Mouse (Mus musculus) WW6 (cell line): ENCODE data around the gene Dhodh.

ENCODE experiments used
- DNase-seq: peaks from one replicate; pipeline ENCODE4 v3.0.0-alpha.2; 2013; ENCODE audit warnings: low read depth, low spot score

The Dhodh gene

GRCm38 (mm10) chr8:109585652-109586051, 22.8 kb downstream of the Dhodh start:
- no peak for DNase-seq

DNA sequence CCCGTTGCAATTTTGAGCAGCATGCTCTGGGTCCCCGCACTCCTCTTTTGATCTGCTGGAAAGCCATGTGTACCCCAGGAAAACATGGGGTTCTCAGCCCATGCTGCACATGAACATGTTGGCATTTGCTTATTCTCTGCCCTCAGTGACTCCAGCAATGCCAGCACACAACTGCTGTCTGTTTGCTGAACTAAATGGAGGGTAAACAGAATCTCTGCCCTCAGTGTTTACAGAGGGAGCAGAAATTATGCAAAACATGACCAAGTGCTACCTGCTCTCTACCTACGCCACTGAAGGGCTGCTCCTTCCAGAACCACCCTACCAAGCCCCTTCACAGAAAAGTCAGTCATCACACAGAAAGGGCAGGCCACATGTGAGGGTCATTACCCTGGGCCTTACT, 23.6 kb downstream of the Dhodh start:
- no peak for DNase-seq

- no peak for DNase-seq
Observed at GRCm38 (mm10) chr8:109584293-109584692, 24.2 kb downstream of the Dhodh start.

DNA sequence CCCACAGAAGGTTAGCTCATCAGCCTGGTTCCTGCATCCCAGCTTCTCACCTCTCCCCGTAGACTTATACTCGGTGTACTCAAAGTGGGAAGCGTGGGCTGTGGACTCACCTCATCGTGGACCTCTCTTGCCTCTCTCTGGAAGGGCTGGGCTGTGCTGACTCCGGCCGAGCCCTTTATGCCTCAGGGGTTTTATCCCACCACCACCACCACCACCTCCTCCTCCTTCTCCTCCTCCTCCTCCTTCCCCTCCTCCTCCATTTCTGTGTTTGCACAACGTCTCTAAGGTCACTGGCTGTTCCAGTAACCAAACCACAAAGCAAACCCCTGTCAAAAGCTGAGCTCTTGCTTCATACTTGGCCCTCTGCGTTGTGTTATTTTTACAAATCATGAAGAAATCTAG, 29.6 kb downstream of the Dhodh start, which contains the start of gene Hp:
Hp (minus strand) TSS at position 273 of the 402 bp plus-strand sequence.
- no peak for DNase-seq

DNA sequence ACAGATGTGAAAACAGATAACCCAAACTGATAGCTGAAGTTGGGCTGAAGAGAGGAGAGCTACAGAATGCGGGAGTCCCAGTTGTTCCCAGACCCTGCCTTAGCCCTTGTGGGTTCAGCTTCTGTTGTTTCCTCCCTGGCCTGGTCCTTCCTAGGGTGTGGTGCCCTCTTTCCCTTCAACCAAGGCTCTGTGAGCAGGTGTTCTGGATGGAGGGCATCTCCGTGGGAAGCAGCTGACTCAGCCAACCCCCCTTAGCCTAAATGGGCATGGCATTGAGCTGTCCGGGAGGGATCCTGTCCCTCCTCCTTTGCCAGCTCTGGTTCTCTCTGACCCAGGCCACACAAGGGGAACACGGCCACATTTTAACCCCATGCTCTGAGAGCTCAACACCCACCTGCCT, 32.2 kb downstream of the Dhodh start:
- no peak for DNase-seq

- no peak for DNase-seq
Observed at GRCm38 (mm10) chr8:109571139-109571538, 37.3 kb downstream of the Dhodh start.

DNA sequence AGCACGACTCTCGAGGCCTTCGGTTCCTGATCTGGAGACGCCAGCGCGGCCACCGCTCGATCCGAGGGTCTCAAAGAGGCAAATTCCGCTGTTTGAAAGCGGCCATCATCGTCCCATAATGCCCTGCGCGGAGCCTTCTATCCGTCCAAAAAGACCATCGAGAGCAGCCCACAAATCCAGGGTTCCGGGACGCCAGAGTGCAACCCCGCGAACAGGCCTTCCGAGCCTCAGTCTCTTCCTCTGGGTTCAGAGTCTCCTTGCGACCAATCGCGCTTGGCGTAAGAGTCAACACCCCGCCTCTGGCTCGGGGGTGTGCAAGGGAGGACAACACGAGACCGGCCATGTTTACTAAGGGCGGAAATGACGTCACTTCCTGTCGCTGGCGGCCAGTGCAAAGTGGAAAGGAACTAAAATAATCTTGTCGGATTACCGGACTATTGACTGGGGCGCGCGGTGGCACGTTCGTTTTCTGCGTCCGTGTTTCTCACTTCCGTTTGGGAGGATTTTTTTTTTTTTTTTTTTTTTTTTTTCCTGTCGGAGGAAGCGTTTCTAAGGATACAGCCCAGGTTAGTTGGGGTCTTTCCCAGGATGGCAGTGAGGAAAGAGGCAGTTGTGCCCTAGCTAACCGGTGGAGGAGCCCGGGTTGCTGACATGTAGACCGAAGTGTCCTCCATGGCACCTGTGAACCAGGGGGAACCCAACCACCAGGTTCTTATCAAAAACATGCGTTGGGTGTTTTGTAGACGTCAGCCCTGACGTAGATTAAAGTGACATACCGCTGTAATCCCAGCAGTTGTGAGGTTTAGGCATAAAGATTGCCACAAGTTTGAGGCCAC, 42.8 kb downstream of the Dhodh start, which contains the start of the genes Dhx38 and Txnl4b:
Dhx38 (minus strand) TSS at position 364 of the 836 bp plus-strand sequence.
Txnl4b (plus strand) TSS at position 395 of the 836 bp plus-strand sequence.
- DNase-seq: peak; percentile 100

DNA sequence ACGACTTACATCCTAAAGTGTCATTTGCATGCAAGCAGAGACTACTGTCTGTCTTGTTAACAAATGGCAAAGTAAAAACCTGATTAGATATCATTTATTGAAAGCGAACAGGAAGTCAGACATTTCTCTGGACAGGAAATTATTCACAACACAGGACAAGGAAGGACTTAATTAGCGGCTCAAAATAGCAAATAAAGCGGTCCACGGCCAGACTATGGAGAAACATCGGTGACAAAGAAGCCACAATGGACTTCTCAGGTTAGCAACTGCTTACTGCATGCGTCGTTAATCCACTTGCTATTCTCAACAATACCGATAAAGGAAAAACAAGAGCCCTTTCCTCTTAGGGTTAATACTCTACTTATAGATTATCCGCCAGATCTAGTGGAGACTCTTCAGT, 43.7 kb downstream of the Dhodh start:
- DNase-seq: no peak

DNA sequence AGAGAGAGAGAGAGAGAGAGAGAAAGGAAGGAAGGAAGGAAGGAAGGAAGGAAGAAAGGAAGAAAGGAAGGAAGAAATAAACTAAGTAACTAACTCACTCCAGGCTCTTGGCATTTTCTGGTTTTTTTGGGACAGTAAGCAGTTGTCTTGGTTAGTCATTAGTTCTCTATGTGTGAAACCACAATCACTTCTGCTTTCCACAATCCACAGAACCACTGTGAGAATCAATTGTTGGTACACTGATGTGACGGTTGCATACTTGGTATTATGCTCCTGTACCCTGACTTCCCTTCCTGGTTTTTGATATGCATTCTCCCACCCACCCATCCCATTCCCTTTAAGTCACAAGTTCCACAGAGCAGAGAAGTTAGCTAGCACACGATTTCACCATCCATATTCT, 44.6 kb downstream of the Dhodh start:
- DNase-seq: no peak

GRCm38 (mm10) chr8:109551663-109552062, 56.8 kb downstream of the Dhodh start:
- DNase-seq: no peak

GRCm38 (mm10) chr8:109544049-109544448, 64.4 kb downstream of the Dhodh start:
- DNase-seq: no peak

DNA sequence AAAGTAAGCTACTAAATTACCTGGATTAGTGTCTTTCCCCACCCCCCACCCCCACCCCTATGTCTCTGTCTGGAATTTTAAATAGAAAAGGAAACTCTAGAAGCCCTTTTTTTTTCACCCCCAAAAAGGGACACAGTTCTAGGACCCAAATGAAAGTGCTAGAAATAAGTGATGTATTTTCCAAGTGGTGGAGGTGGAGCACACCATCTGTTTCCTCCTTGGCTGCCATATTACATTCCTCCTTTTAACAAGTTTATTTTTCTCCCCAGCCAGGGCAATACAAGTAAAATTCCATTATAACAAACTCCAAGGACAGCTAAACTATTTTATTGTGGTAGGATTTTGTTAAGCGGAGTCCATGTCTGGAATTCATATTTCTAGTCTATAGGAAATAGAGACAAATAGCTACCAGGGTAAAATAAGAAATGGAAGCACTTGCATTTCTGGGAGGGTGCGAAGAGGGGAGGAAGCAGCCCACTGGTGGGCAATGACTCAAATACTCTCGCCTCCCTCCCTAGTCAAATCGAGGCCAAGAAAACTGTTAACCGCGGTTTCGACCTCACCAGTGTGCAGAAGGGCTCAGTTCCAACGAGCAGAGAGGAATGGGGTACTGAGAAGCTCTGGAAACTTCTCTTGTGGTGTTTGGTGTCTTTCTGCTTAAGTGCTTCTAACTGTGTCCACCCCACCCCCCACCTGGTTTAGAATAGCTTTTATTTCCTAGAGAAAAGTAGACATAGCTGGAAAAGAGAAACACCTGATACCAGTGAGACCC, 65.5 kb downstream of the Dhodh start:
- no peak for DNase-seq

GRCm38 (mm10) chr8:109542165-109542564, 66.3 kb downstream of the Dhodh start:
- no peak for DNase-seq
